Mouse (Mus musculus) embryonic fibroblast, embryonic 13.5 days (primary cell): ENCODE results near the gene Art4.

Experiments used
- CTCF ChIP-seq: IDR thresholded peaks from 2 replicates; pipeline ENCODE4 v1.5.1; 2011; ENCODE audit warnings: mild to moderate bottlenecking, control low read depth, low read length, moderate library complexity, borderline replicate concordance; ENCODE audit not compliant: insufficient read depth
- POLR2A ChIP-seq: IDR thresholded peaks from 2 replicates; pipeline ENCODE4 v1.6.1; 2011; ENCODE audit warnings: low read depth, mild to moderate bottlenecking, control low read depth, low read length, moderate library complexity

DNA sequence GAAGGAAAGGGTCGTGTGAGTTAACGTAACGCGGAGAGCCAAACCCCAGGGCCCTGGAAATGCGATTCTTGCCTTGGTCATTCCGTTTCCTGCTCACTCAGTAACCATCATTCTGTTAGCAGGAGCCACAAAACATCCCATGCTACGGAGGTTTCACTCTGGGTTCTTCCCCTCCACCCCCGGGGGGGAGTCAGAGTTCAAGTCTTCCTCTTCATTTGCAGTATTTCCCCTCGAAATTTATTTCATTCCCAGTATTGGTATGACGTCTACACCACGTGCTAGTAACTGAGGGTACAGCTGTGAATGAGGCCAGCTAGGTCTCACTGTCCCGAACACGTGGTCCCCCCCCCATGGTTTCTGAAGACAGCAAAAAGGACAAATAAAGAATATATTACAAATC is 47.9 kb downstream of the Art4 start:
- TF ChIP-seq CTCF (no peak), POLR2A (no peak)
